Mouse (Mus musculus) lung, postnatal 0 days (tissue): Measurements from ENCODE around the gene Rbm42.

Experiments used
- CTCF ChIP-seq: IDR thresholded peaks from 2 replicates; pipeline ENCODE4 v1.5.1; 2016; ENCODE audit warnings: antibody characterized with exemption, mild to moderate bottlenecking
- EP300 ChIP-seq: IDR thresholded peaks from 2 replicates; pipeline ENCODE4 v1.6.1; 2016; ENCODE audit warnings: antibody characterized with exemption, mild to moderate bottlenecking, control low read depth

DNA sequence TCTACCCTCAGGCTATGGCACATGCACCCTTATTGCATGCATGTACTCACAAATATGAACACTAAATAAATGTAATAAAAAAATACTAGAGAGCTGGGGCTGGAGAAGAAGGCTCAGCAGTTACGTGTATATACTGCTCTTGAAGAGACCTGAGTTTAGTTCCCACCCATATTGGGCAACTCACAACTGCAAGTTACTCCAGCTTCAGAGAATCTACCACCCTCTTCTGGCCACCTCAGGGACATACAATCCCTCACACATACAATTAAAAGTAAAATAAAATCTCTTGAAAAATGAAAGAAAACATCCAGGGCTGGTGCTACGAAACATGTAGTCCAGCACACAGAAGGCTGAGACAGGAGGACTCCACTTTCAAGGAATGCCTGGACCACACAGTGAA, 35.7 kb downstream of the Rbm42 start:
- TF ChIP-seq CTCF: peak; percentile 58
- no peak for TF ChIP-seq EP300
